Mouse (Mus musculus) limb, embryonic 14.5 days (tissue): ENCODE measurements at regions not wholly inside any gene's neighbourhood (a gene's known extent, or its start where the extent isn't known, plus 50 kb on each side); places are given as distances from the start of the nearest gene placed in this dataset.

Experiments used
- ATAC-seq: fragments of 200-750 bp; cut with Nextera tagmentation; 2 replicates; pipeline ENCODE4 v1.8.0; 2017; ENCODE audit warnings: low read depth, moderate number of reproducible peaks, moderate TSS enrichment; ENCODE audit not compliant: low FRiP score
- DNase-seq: peaks from one replicate; pipeline ENCODE4 v3.0.0-alpha.2; 2015; ENCODE audit warnings: low spot score
- H3K27ac ChIP-seq: fragments of 300-500 bp; sonication (generic); replicated peaks from 2 replicates; pipeline ENCODE4 v1.5.1; 2014; ENCODE audit warnings: low read depth, mild to moderate bottlenecking, low read length, moderate library complexity, mixed read lengths
- H3K27me3 ChIP-seq: fragments of 300-500 bp; sonication (generic); 2 replicates; pipeline ENCODE4 v1.6.1; 2014; ENCODE audit warnings: low read length, mixed read lengths; ENCODE audit not compliant: control insufficient read depth, insufficient read depth
- H3K36me3 ChIP-seq: fragments of 300-500 bp; sonication (generic); 2 replicates; pipeline ENCODE4 v1.6.1; 2014; ENCODE audit warnings: mild to moderate bottlenecking, low read length, moderate library complexity, mixed read lengths; ENCODE audit not compliant: control insufficient read depth, insufficient read depth
- H3K4me1 ChIP-seq: fragments of 300-500 bp; sonication (generic); 2 replicates; pipeline ENCODE4 v1.6.1; 2014; ENCODE audit warnings: antibody characterized with exemption, low read length, mixed read lengths; ENCODE audit not compliant: control insufficient read depth, insufficient read depth
- H3K4me2 ChIP-seq: fragments of 300-500 bp; sonication (generic); replicated peaks from 2 replicates; pipeline ENCODE4 v1.6.1; 2014; ENCODE audit warnings: low read depth, mild to moderate bottlenecking, low read length, moderate library complexity; ENCODE audit not compliant: severe bottlenecking
- H3K4me3 ChIP-seq: fragments of 300-500 bp; sonication (generic); replicated peaks from 2 replicates; pipeline ENCODE4 v1.5.1; 2014; ENCODE audit warnings: low read length
- H3K9ac ChIP-seq: fragments of 300-500 bp; sonication (generic); 2 replicates; pipeline ENCODE4 v1.6.1; 2014; ENCODE audit warnings: mild to moderate bottlenecking, low read depth, low read length, moderate library complexity; ENCODE audit not compliant: severe bottlenecking
- H3K9me3 ChIP-seq: fragments of 300-500 bp; sonication (generic); 2 replicates; pipeline ENCODE4 v1.6.1; 2016; ENCODE audit warnings: low read length; ENCODE audit not compliant: control insufficient read depth
- POLR2A ChIP-seq: fragments of 200-500 bp; IDR thresholded peaks from 2 replicates; pipeline ENCODE4 v1.8.0; 2012; ENCODE audit warnings: inconsistent platforms, mild to moderate bottlenecking, moderate library complexity, borderline replicate concordance; ENCODE audit not compliant: insufficient read depth, insufficient read length; ENCODE audit errors: extremely low read depth
- WGBS: fragments of 180-500 bp; shearing (Covaris S2); extraction: QIAGEN DNeasy Blood & Tissue Kit; methylation state at CpG from one replicate; pipeline ENCODE4 v1.1.7; 2014; 5-methylcytosine and 5-hydroxymethylcytosine counted together

DNA sequence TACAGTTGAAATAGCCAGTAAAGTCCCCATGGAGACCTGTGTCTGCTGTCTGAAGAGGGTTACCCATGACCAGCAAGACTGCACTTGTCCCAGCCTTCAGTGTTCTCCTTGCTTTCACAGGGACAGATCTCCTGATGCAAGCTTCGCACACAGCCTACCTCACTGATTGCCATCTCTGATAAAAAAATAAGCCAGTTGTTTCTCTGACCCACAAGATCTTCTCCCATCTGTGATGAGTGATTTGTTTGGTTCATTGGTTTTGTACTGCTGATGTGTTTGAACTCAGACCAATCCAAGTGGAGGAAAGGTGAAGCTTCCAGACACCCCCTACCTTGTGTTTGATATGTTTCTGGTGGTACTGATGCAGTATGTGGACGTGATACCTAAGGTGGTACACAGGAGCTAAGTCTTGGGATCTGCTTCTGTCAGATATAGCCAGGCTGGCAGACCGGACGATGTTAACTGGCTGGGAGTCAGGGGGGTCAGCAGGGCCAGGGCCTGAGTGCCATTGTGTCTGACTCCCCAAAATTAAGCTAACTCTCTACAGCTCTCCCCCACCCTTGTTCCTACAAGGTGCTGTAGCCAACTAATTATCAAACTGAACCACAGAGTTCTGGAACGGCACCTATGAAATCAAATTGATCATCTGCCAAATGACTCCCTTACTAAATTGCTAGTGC is 139.2 kb upstream of the Cpeb2 start:
- no peaks in the 10 kb centered on the region for H3K36me3 ChIP-seq
- no peak overlapping the region for H3K4me3 ChIP-seq
- TF ChIP-seq POLR2A = no peak
- WGBS = 59% methylated on average over 5 of the region's 5 CpGs
- no peaks in the 10 kb centered on the region for H3K27me3 ChIP-seq
- no peaks in the 10 kb centered on the region for H3K9me3 ChIP-seq
- H3K27ac ChIP-seq = no peak overlapping the region
- no peak for DNase-seq
- no peak overlapping the region for H3K9ac ChIP-seq
- H3K4me1 ChIP-seq = peaks cover 14% of the 10 kb centered on the region
- no peak overlapping the region for H3K4me2 ChIP-seq
- ATAC-seq = no peak

DNA sequence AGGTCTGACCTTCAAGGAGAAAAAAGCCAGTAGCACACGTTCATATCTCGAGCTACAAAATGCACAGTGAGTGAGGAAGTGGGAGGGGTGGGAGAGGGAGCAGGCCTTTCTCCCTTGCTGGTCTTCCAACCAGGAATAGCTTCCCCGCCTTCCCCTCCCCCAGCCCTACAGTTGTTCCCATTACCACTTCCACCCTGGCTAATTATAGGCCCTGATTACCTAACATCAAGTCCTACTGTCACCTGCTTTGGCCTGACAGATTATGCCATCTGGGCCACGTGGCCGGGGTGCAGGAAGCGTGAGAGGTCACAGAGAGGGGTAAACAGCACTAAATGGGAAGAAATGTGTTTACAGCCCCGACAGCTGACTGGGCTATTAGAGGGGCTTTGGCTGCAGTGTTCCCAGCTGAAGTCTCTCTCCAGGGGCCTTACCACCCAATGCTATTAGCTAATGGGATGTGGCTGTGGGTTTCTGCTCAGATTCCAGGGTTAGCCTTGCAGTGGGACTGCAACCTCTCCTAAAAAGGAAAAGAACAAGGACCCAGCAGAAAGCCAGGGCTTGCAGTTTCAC is 138.6 kb upstream of the Cpeb2 start:
- Histone ChIP-seq H3K36me3 (no peaks in the 10 kb centered on the region), H3K27me3 (no peaks in the 10 kb centered on the region), H3K4me2 (no peak overlapping the region), H3K4me1 (peaks cover 10% of the 10 kb centered on the region), H3K4me3 (no peak overlapping the region), H3K27ac (no peak overlapping the region), H3K9me3 (no peaks in the 10 kb centered on the region), H3K9ac (no peak overlapping the region)
- DNase-seq (peak; percentile 29), ATAC-seq (peak; percentile 74; the same call in 1 of the 2 replicates)
- WGBS = 10% methylated on average over 7 of the region's 7 CpGs
- TF ChIP-seq POLR2A = no peak

DNA sequence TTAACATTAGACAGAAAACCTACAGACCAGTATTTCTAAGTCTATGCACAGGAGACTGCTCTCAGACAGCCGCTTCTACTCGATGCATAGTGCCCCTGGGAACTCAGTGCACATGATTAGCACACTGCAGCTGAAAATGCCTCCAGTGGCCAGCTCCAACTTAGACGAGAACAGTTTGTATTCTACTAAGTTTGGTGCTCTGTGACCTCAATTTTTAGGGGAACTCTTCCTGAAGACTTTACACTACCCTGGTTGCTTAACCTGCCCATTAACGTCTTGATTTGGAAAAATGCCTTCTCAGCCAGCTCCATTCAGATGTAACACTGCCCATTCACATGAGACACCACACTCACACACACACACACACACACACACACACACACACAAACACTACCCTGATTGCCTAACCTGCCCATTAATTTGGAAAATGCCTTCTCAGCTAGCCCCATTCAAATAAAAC is 130.9 kb upstream of the Cpeb2 start:
- WGBS = 28% methylated on average over 4 of the region's 4 CpGs
- no peak for ATAC-seq

GRCm38 (mm10) chr5:43102590-43102989 is 130.4 kb upstream of the Cpeb2 start:
- TF ChIP-seq POLR2A = no peak
- Histone ChIP-seq H3K4me3 (no peak overlapping the region), H3K9ac (no peak overlapping the region), H3K27me3 (no peaks in the 10 kb centered on the region), H3K36me3 (no peaks in the 10 kb centered on the region), H3K9me3 (no peaks in the 10 kb centered on the region), H3K4me1 (no peaks in the 10 kb centered on the region), H3K4me2 (no peak overlapping the region), H3K27ac (no peak overlapping the region)
- no peak for ATAC-seq
- WGBS = 66% methylated on average over 3 of the region's 3 CpGs
- DNase-seq = no peak

More for the DNA sequence above, 130.9 kb upstream of the Cpeb2 start:
- no peak for DNase-seq
- H3K9ac ChIP-seq = no peak overlapping the region
- no peak for TF ChIP-seq POLR2A
- no peak overlapping the region for H3K4me3 ChIP-seq
- no peak overlapping the region for H3K4me2 ChIP-seq
- H3K27ac ChIP-seq = no peak overlapping the region
- H3K27me3 ChIP-seq = no peaks in the 10 kb centered on the region
- no peaks in the 10 kb centered on the region for H3K36me3 ChIP-seq
- H3K4me1 ChIP-seq = no peaks in the 10 kb centered on the region
- H3K9me3 ChIP-seq = no peaks in the 10 kb centered on the region

GRCm38 (mm10) chr5:43103728-43104127 is 129.2 kb upstream of the Cpeb2 start:
- H3K9ac ChIP-seq = no peak overlapping the region

More at GRCm38 (mm10) chr5:43103728-43104127, 129.2 kb upstream of the Cpeb2 start:
- Histone ChIP-seq H3K36me3 (no peaks in the 10 kb centered on the region), H3K4me1 (no peaks in the 10 kb centered on the region), H3K4me2 (no peak overlapping the region), H3K27ac (no peak overlapping the region), H3K27me3 (no peaks in the 10 kb centered on the region), H3K9me3 (no peaks in the 10 kb centered on the region), H3K4me3 (no peak overlapping the region)
- 87% methylated on average over 7 of the region's 7 CpGs for WGBS
- no peak for DNase-seq
- TF ChIP-seq POLR2A = no peak
- no peak for ATAC-seq
